Mouse (Mus musculus): ENCODE data around the gene Ilkap. TPM values are rescaled to one million over a fixed set of nuclear protein-coding genes. Genes with fewer than 3 reads are reported as not detected.

Gene Ilkap
- polyA plus RNA-seq, 1 experiment from 2014 or later = 148 TPM

GRCm38 (mm10) chr1:91413030-91413506, 14.5 kb upstream of the Ilkap start:
- peaks cover 38% of the 10 kb centered on the region for H3K4me1 ChIP-seq
- peak overlapping the region; percentile 97 for H3K4me2 ChIP-seq (replicated peaks)
- peak overlapping the region; percentile 91 for H3K9ac ChIP-seq
- peak overlapping the region; percentile 81 for H3K4me3 ChIP-seq
- H3K27ac ChIP-seq = peak overlapping the region; percentile 91
- ATAC-seq (ENCODE audit: low FRiP score, low read depth) = peak; percentile 89
- H3K27me3 ChIP-seq (replicated peaks) = no peaks in the 10 kb centered on the region
- no peaks in the 10 kb centered on the region for H3K9me3 ChIP-seq
- H3K36me3 ChIP-seq = no peaks in the 10 kb centered on the region; the same call in 1 of the 2 replicates
- WGBS = 0% methylated on average over 34 of the region's 34 CpGs

DNA sequence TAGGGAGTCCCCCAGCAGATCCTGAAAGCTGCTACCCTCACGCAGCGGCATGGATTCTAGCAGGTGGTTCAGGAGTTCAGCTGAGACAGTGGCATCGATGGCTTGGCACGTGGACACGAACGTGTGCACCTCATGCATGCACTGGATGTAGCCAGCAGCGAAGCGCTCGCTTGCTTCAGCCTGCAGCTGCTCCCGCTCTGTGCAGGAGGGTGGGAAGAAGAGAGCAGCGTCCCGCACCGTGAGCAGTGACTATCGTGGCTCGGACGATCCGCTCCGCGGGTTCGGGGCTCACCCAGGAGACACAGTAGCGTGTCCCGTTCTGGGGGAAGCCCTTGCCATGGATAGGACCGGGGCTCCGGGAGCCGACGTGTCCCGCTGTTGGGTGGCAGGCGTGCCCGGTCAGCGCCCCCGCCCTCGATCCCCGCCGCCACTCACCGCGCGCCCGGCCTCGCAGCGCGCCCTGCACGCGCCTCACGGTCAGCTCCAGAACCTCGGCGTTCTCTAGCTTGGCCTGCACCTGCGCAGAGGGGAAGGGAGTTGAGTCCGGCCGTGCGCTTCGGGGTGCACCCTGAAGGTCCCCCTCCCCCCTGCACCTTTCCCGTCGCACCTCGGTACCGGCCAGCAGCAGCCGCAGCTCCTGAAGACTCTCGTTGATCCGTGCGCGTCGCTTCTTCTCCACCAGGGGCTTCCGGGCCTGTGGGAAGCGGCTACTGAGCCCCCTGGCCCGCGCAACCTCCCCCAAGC, 13.8 kb upstream of the Ilkap start:
- WGBS = 3% methylated on average over 65 of the region's 65 CpGs
- H3K4me1 ChIP-seq = peaks cover 38% of the 10 kb centered on the region
- peak; percentile 14 for ATAC-seq (ENCODE audit: low FRiP score, low read depth)

DNA sequence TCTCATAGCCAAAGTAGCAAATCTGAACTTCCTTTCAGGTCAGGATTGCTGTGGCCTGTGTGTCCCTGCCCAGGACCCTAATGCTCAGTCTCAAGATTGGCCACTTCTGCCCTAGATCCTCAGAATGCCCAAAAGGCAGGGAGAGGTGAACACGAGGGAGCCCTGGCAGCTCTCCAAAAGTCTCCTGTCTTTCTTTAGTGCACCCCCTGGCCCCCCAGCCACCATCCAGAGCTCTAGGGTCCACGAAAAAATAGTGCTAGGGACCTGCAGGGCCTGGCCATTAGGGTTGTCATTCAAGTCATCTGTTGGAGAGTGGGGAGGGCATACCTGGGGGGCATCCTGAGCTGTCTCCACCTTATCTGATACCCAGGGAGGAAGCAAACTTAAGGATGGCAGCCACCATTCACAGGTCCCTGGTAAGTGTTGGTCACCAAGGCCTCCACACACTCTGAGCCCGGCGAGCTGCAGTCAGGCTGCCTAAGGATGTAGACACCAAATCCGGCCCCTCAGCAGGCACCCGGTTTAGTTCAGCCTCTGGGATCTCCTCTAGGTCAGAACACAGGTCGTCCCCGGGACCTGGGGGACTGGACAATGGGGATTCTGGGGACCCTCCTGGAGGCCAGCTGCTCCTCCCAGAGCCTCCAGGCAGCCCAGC, 13.1 kb upstream of the Ilkap start:
- no peaks in the 10 kb centered on the region; the same call in 1 of the 2 replicates for H3K36me3 ChIP-seq
- H3K9me3 ChIP-seq = no peaks in the 10 kb centered on the region
- peak overlapping the region; percentile 97 for H3K4me2 ChIP-seq (replicated peaks)
- H3K4me1 ChIP-seq = peaks cover 38% of the 10 kb centered on the region
- ATAC-seq (ENCODE audit: low FRiP score, low read depth) = no peak
- no peak overlapping the region for H3K27ac ChIP-seq
- H3K9ac ChIP-seq = peak overlapping the region; percentile 91
- H3K27me3 ChIP-seq (replicated peaks) = no peaks in the 10 kb centered on the region
- H3K4me3 ChIP-seq = peak overlapping the region; percentile 81
- 55% methylated on average over 8 of the region's 8 CpGs for WGBS

More for the DNA sequence above, 13.8 kb upstream of the Ilkap start:
- Histone ChIP-seq H3K4me3 (peak overlapping the region; percentile 81), H3K36me3 (no peaks in the 10 kb centered on the region; the same call in 1 of the 2 replicates), H3K9ac (peak overlapping the region; percentile 91), H3K4me2 (replicated peaks) (peak overlapping the region; percentile 97), H3K9me3 (no peaks in the 10 kb centered on the region), H3K27me3 (replicated peaks) (no peaks in the 10 kb centered on the region), H3K27ac (peak overlapping the region; percentile 91)

- no peak overlapping the region for H3K9ac ChIP-seq
- H3K4me2 ChIP-seq (replicated peaks) = no peak overlapping the region
- no peaks in the 10 kb centered on the region; the same call in 1 of the 2 replicates for H3K27me3 ChIP-seq (replicated peaks)
- H3K36me3 ChIP-seq = no peaks in the 10 kb centered on the region; the same call in 1 of the 2 replicates
- H3K27ac ChIP-seq = no peak overlapping the region
- H3K9me3 ChIP-seq = no peaks in the 10 kb centered on the region
- H3K4me1 ChIP-seq = peaks cover 17% of the 10 kb centered on the region
- no peak overlapping the region for H3K4me3 ChIP-seq
- no peak for ATAC-seq (ENCODE audit: low FRiP score, low read depth)
- 84% methylated on average over 4 of the region's 4 CpGs for WGBS
Measured at GRCm38 (mm10) chr1:91407819-91408218, 9.2 kb upstream of the Ilkap start.

DNA sequence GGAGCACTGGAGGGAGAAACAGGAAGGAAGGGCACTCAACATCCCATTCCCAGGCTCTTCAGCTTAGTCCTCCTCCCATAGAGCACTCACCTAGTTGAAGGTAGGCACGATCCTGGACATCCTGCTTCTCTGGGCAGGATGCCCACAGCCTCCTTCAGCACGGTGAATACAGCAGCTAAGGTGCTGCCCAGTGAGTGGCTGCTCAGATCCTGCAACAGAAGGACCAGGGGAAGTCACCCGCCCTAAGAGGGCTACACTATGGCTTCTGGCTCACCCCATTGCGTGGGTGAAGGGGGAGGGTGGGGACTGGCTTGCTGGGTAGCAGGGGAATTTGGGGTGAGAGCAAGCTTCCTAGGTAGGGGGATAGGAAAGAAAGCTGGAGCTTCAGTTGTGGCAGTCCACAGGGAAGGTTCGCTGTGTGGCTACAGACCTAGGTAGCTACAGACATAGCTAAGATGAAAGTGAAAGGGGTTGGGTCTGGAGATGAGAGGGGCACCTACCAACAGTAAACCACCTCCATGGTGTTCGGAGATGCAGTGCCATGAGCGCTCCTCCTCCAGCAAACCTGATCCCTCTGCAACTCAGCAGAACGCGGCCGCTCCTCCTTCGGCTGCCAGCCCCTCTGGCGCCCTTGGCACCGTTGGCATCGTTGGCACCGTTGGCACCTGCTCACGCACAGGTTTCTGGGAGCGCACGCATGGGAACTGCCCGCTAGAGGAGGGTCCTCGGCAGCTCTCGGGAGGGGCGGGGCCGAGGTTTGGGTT, 7.0 kb upstream of the Ilkap start:
- Histone ChIP-seq H3K4me2 (replicated peaks) (no peak overlapping the region), H3K4me1 (no peaks in the 10 kb centered on the region), H3K9me3 (no peaks in the 10 kb centered on the region), H3K36me3 (no peaks in the 10 kb centered on the region), H3K9ac (no peak overlapping the region), H3K27me3 (replicated peaks) (no peaks in the 10 kb centered on the region; the same call in 1 of the 2 replicates), H3K27ac (no peak overlapping the region), H3K4me3 (no peak overlapping the region)
- WGBS = 60% methylated on average over 23 of the region's 23 CpGs
- ATAC-seq (ENCODE audit: low FRiP score, low read depth) = no peak

DNA sequence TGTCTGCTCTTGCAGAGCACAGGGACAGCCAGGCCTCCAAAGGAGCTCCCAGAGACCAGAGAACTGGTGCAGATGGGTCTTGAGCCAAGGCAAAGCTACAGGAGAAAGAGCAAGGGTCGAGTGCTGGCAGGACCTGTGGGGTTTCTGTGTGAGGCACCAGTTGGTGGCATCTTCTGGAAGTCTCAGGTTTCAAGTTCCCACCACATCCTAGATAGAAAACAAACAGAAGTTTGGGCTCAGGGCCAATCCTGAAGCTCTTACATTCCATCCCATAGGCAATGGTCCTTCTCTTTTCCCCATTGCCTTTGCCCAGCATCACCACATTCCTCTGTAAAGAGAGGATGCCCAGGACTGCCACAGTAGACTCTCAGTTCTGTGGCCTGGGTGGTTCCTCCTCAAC, 6.4 kb upstream of the Ilkap start:
- Histone ChIP-seq H3K27me3 (replicated peaks) (no peaks in the 10 kb centered on the region; the same call in 1 of the 2 replicates), H3K27ac (no peak overlapping the region), H3K4me3 (no peak overlapping the region), H3K9ac (no peak overlapping the region), H3K9me3 (no peaks in the 10 kb centered on the region), H3K36me3 (no peaks in the 10 kb centered on the region), H3K4me2 (replicated peaks) (no peak overlapping the region), H3K4me1 (no peaks in the 10 kb centered on the region)
- ATAC-seq (ENCODE audit: low FRiP score, low read depth) = no peak
- WGBS = 30% methylated on average over 1 of the region's 1 CpGs

DNA sequence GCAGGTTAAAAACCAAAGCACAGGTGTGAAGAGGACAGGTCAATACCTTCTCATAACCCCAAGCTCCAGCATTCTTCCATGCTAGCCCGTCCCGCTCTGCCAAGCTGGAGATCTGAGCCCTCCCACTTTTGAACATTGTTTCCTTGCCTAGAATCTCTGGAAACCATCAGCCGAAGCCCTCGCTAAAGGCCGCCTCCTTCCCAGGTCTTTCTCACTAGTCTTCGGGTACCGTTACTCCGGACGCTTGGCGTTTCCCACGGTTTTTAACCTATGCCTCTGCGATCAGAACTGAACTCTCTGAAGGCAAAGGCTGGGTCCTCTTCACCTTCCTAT, 722 bp downstream of the Ilkap start:
- Histone ChIP-seq H3K27me3 (replicated peaks) (no peaks in the 10 kb centered on the region), H3K9ac (peak overlapping the region; percentile 90), H3K36me3 (peaks cover 20% of the 10 kb centered on the region), H3K9me3 (no peaks in the 10 kb centered on the region), H3K4me1 (peaks cover 16% of the 10 kb centered on the region), H3K4me2 (replicated peaks) (peak overlapping the region; percentile 93), H3K27ac (peak overlapping the region; percentile 53; the same call in 1 of the 2 replicates), H3K4me3 (peak overlapping the region; percentile 86)
- ATAC-seq (ENCODE audit: low FRiP score, low read depth) = no peak
- WGBS = 3% methylated on average over 12 of the region's 12 CpGs

GRCm38 (mm10) chr1:91390369-91390768, 8.2 kb downstream of the Ilkap start:
- Histone ChIP-seq H3K27me3 (replicated peaks) (no peaks in the 10 kb centered on the region), H3K36me3 (peaks cover 69% of the 10 kb centered on the region), H3K9ac (no peak overlapping the region), H3K4me3 (no peak overlapping the region), H3K4me2 (replicated peaks) (no peak overlapping the region), H3K9me3 (no peaks in the 10 kb centered on the region), H3K4me1 (no peaks in the 10 kb centered on the region), H3K27ac (no peak overlapping the region)
- WGBS = 95% methylated on average over 5 of the region's 5 CpGs
- ATAC-seq (ENCODE audit: low FRiP score, low read depth) = no peak

- no peaks in the 10 kb centered on the region for H3K27me3 ChIP-seq (replicated peaks)
- 93% methylated on average over 4 of the region's 4 CpGs for WGBS
- no peak overlapping the region for H3K4me2 ChIP-seq (replicated peaks)
- no peaks in the 10 kb centered on the region for H3K9me3 ChIP-seq
- H3K27ac ChIP-seq = no peak overlapping the region
- peaks cover 91% of the 10 kb centered on the region for H3K36me3 ChIP-seq
- no peaks in the 10 kb centered on the region for H3K4me1 ChIP-seq
- H3K9ac ChIP-seq = no peak overlapping the region
- H3K4me3 ChIP-seq = no peak overlapping the region
- ATAC-seq (ENCODE audit: low FRiP score, low read depth) = no peak
Measured at GRCm38 (mm10) chr1:91381091-91381471, 17.5 kb downstream of the Ilkap start.

- no peak overlapping the region for H3K4me2 ChIP-seq (replicated peaks)
- H3K4me1 ChIP-seq = no peaks in the 10 kb centered on the region
- no peaks in the 10 kb centered on the region for H3K9me3 ChIP-seq
- H3K36me3 ChIP-seq = peaks cover 93% of the 10 kb centered on the region
- no peak overlapping the region for H3K27ac ChIP-seq
- no peak overlapping the region for H3K9ac ChIP-seq
- no peak overlapping the region for H3K4me3 ChIP-seq
- H3K27me3 ChIP-seq (replicated peaks) = no peaks in the 10 kb centered on the region
- ATAC-seq (ENCODE audit: low FRiP score, low read depth) = 0 out of 2 replicates have a peak, but pooled peaks have one; percentile 37
- WGBS = 63% methylated on average over 7 of the region's 7 CpGs
Measured at GRCm38 (mm10) chr1:91380453-91381090, 18.0 kb downstream of the Ilkap start.

DNA sequence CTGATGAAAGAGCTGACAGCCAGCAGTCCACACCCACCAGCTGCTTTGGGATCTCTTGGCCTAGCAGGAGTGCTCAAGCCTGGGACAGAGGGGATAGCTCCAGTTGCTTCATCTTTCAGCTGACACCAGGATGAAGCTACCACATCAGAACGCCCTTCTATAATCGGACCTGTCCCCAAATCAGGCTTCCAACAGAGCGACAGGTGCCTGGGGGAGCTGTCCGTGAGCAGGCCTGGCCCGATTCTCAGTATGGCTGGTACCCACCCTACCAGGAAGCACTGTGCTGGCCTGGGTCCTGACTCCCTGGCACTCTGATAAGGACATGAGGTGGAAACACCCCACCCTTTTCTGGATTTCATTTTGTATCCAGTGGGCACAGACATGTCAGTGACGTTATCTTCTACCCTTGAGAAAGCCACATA, 25.2 kb downstream of the Ilkap start:
- peaks cover 82% of the 10 kb centered on the region for H3K36me3 ChIP-seq

More for the DNA sequence above, 25.2 kb downstream of the Ilkap start:
- H3K4me3 ChIP-seq = no peak overlapping the region
- ATAC-seq (ENCODE audit: low FRiP score, low read depth) = no peak
- no peak overlapping the region for H3K9ac ChIP-seq
- no peaks in the 10 kb centered on the region for H3K4me1 ChIP-seq
- no peaks in the 10 kb centered on the region for H3K27me3 ChIP-seq (replicated peaks)
- WGBS = 91% methylated on average over 6 of the region's 6 CpGs
- H3K9me3 ChIP-seq = no peaks in the 10 kb centered on the region
- no peak overlapping the region for H3K4me2 ChIP-seq (replicated peaks)
- H3K27ac ChIP-seq = no peak overlapping the region

All from neural tube, embryonic 12.5 days (tissue).